Mouse (Mus musculus) gastrocnemius, adult 8-10 months (tissue): Measurements from ENCODE around the gene Galnt17. TPM values are rescaled to one million over a fixed set of nuclear protein-coding genes. Genes with fewer than 3 reads are reported as not detected.

Source experiments
- DNase-seq, 2 experiments: peaks; one replicate each; pipeline ENCODE4 v3.0.0; 2022; ENCODE audit warnings: low spot score in 2 of 2
- total RNA-seq, 4 experiments: library from RNA; stranded (reverse); gene quantifications; 2 replicates each; pipeline ENCODE4 v1.2.4; 2022

Galnt17 gene
- total RNA-seq, 4 experiments from 2014 or later = 2.2 to 7.3 (median 4.1) TPM

- peak in 1 of 2 experiments; percentile 13 for DNase-seq
Observed at GRCm38 (mm10) chr5:130938274-130938741, 370.0 kb downstream of the Galnt17 start.

DNA sequence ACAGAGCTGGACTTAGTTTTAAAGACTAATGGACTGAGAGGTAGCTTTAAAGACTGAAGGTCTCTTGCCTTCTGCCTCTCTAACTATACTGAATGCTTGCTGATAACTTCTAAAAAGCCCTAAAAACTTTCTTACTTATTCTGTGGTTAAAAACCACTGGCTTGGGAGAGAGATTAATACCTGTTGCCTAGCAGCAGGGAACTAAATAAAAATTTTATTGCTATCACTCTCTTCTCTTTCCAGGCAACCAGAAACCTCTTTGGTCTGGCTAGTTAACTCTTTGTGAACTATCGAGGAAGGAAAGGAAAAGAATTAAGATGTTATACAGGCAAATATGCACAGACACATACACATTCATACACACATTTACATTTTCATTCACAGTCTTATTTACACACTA lies 377.3 kb downstream of the Galnt17 start:
- DNase-seq = no peak

- DNase-seq = no peak
Observed at GRCm38 (mm10) chr5:130927794-130928149, 380.5 kb downstream of the Galnt17 start.

GRCm38 (mm10) chr5:130927138-130927793 lies 381.0 kb downstream of the Galnt17 start:
- no peak for DNase-seq

DNA sequence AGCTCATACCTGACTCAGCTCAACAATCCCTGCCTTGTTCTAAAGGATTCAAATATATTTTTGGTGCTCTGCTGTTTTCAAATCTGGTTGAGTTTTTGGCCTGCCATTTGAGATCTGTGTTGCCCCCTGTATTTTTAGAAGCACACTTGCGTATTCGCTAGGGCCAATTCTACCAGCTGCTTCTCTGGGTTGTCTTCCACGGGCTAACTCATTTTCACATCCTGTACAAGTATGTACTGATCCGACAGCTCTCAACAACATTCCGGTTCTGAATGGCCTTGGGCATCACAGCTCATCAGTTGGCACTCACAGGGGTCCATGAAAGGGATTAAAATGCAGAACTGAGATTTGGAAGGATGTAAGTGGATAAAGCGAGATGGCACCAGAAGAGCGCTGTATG lies 382.6 kb downstream of the Galnt17 start:
- no peak for DNase-seq

DNA sequence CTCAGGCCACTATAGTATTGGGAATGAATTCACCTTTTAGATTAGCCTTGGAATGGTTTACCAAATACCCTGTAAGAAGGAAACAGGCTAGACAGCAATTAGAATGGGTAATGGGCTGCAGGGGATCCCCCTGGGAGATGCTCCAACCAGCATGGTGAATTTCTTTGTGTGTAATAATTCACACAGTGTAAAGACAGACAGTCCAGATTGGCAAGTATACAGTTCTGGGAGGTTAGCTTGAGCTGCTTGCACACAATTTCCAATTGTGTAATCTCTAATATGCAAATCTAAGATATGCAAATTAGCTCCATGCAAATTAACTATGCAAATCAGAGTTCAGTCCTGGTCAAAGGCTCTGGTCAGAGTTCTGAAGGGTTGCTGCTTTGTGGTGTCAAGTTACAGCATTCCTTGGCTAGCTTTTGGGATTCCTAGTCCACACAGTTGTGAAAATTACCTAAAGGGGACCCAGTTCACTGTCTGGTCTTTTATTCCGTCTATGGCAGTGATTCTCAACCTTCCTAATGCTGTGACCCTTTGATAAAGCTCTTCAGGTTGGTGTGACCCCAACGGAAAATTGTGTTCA lies 384.0 kb downstream of the Galnt17 start:
- DNase-seq = no peak

DNA sequence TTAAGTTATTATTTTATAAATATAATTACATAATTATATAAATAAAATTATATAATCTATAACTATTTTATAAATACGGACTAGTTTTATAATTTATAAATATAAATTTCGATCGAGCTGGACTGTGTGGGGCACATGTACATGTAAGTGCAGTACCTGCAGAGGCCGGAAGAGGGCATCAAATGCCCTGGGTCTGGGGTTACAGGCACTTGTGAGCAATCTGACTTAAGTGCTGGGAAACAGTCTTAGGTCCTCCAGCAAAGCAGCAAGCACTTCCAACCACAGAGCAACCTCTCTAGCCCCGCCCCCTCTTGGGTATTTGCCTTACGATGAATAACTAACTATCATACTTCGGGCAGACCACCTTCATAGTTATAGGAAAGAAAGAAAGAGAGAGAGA lies 388.3 kb downstream of the Galnt17 start:
- DNase-seq = no peak

DNA sequence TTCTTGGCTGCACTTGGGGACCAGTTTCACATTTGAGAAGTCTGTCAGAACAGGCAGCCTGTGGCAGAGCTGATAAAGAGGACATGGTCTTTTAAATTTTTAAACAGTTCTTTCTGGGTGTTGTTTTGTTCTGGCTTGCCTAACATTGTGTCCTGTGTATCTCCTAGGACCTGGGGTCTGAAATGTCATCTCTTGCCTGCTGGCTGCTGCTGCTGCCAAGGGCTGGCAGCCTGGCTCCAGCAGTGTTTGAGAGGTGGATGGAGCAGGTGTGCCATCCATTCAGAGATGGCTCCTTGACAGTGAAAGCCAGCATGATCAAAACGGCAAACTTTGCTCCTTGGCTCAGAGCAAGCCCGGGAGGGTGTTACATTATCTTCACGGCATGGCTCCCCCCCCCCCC lies 393.7 kb downstream of the Galnt17 start:
- no peak for DNase-seq

- DNase-seq = no peak
Observed at GRCm38 (mm10) chr5:130911551-130911950, 396.7 kb downstream of the Galnt17 start.

- no peak for DNase-seq
Observed at GRCm38 (mm10) chr5:130901736-130902135, 406.6 kb downstream of the Galnt17 start.

DNA sequence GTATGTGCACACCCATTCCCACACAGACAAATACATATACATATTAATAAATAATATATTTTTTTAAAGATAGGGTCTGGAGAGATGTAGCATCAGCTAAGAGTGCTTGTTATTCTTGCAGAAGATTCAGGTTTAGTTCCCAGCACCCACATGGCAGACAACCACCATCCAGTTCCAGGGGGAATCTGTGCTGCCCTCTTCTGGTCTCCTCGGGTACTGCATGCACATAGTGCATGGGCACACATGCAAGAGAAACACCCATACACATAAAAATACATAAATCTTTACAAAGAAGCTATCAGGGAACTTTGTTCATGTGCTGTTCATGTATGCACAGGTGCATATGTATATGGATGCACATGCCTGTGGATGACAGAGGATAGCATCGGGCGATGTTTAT lies 412.3 kb downstream of the Galnt17 start:
- DNase-seq = no peak

DNA sequence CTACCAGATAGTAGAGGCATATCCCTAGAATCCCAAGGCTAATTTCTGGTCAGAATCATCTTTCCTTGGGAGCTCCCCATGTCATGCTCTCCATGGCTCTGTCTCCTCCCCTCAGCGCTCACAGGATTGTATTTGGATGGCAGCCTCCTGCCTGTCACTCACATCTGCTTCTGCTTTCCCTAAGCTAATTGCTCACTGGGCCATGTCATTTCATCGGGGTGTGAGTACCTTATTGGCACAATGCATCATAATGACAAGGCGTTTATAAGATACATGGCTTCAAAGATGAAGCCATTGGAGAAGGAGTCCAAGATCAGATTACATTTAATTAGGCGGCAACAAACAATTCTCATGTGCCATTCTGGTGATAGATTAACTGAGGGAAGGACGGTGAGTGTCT lies 416.6 kb downstream of the Galnt17 start:
- DNase-seq = no peak

DNA sequence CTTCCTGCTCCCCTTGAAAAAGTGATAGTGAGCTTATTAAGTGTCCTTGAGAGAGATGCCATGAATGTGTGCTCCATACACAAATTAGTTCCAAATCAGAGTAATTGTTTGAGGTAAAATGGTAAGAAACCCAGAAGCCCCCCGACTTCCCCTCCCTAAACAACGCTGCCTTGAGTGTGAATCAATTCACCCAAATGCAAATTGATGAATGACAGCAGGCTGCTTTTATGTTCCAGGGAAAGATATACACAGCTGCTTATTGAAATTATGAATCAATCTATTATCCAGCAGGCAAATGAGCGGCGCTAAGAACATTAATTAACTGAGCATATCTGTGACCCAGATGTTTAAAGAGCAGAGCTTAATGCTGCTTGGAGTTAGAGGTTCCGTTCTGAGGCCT lies 428.0 kb downstream of the Galnt17 start:
- no peak for DNase-seq

GRCm38 (mm10) chr5:130875391-130875790 lies 432.9 kb downstream of the Galnt17 start:
- no peak for DNase-seq

DNA sequence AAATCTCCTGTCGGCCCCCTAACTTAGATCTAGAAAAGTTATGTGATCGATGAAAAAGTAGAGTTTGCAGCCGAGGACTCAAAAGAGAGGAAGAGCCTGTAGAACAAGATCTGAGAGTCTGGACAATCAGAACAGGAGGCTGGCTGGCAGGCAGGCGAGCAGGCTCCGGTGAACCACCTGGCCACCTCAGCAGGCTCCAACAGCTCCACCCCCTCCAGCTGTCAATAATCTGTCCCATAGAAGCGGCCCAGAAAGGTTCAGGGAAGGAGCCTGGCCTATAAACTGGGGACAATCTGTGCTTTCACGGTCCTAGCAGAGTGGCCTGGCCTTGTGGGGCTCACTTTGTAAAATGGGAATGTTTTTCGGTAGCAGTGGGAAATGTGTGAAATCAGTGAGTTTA lies 437.2 kb downstream of the Galnt17 start:
- DNase-seq = no peak

DNA sequence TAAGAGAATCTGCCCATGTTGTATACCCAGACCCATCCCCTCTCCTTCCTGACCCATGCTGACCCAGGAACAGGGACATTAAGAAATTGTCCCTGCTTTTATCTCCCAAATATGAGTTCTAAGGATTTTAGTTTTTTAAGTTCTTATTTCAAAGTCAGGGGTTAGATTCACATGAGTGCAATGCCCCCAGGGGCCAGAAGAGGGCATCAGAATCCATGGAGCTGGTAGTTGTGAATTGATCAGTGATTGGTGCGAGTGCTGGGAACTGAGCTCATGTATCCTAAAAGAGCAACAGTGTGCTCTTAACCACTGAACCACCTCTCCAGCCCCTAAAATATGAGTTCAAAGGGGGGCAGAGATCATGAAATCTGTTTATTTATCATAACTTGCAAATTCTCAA lies 438.4 kb downstream of the Galnt17 start:
- DNase-seq = no peak

DNA sequence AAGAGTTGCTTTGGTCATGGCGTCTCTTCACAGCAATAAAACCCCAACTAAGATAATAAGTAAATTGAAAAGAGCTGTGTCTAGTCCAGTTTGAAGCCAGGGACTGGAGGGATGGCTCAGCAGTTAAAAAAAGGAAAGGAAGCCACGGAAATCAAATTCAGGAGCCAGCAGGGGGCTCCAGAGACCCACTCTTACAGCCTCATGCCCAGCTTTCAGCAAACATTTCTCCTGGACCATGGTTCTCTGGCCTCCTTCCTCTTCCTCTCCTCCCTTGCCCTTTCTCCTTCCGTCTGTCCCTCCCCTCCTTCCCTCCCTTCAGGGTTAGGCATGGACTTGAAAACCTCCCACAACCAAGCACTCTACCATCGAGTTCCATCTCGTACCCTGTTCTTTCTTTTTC lies 446.0 kb downstream of the Galnt17 start:
- peak in 1 of 2 experiments; percentile 7 for DNase-seq

DNA sequence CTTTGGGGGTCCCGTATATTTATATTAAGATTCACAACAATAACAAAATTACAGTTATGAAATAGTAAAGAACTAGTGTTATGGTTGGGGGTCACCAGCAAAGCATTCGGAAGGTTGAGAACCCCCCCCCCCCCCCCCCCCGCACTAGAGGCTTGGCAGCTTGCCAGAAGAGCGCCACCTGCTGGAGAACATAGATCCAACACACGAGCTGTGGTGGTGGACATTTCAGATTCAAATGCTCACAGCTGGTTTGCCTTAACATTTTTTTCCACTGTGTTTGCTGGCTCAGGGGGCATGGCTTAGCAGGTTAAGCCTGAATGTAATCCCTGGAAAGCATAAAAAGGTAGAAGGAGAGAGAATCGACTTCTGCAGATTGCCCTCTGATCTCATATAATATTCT lies 448.6 kb downstream of the Galnt17 start:
- DNase-seq = no peak

- no peak for DNase-seq
Observed at GRCm38 (mm10) chr5:130858706-130859105, 449.6 kb downstream of the Galnt17 start.

GRCm38 (mm10) chr5:130858148-130858547 lies 450.1 kb downstream of the Galnt17 start:
- DNase-seq = no peak

- no peak for DNase-seq
Observed at GRCm38 (mm10) chr5:130854430-130854829, 453.9 kb downstream of the Galnt17 start.

- peak; percentile 62 to 72 for DNase-seq
Observed at GRCm38 (mm10) chr5:130853371-130853770, 454.9 kb downstream of the Galnt17 start.

DNA sequence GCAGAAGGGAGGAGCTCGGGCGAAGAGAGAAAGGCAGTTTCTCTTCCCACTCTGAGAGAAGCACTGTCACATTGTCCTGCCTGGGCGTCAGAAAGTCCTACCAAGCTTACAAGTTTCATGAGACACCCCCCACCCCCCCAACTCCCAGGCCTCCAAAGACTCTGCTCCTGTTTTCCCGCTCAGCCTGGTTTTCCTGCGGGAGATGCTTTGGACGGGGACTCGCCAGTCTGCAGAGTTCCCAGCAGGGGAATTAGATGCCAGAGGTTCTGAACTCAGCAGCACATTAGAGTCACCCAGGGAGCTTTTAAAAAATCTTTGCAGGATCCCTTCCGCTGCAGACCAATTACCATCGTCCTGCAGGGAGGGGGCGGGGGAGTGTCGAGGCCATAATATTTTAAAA lies 456.1 kb downstream of the Galnt17 start:
- no peak for DNase-seq
